Mouse (Mus musculus): ENCODE measurements at regions not wholly inside any gene's neighbourhood (a gene's known extent, or its start where the extent isn't known, plus 50 kb on each side); places are given as distances from the start of the nearest gene placed in this dataset.

- H3K27ac ChIP-seq (ENCODE audit: insufficient read depth, low read depth, low read length): no peak overlapping the region
- DNase-seq: no peak
- WGBS: 33% methylated on average over 6 of the region's 6 CpGs
Observed at GRCm38 (mm10) chr2:79126996-79127741, 128.1 kb upstream of the Itga4 start.

GRCm38 (mm10) chr2:79127822-79128221 is 127.4 kb upstream of the Itga4 start:
- Histone ChIP-seq H3K4me3 (ENCODE audit: insufficient read depth, low read depth, low read length) (no peak overlapping the region), H3K4me1 (ENCODE audit: control insufficient read depth, insufficient read depth, low read length) (no peaks in the 10 kb centered on the region), H3K36me3 (ENCODE audit: control insufficient read depth, insufficient read depth, low read length) (no peaks in the 10 kb centered on the region), H3K27me3 (replicated peaks; ENCODE audit: control insufficient read depth, insufficient read depth, low read length) (no peaks in the 10 kb centered on the region), H3K27ac (ENCODE audit: insufficient read depth, low read depth, low read length) (no peak overlapping the region)
- TF ChIP-seq POLR2A (IDR thresholded peaks at IDR 0.05; ENCODE audit: low read depth, low read length): no peak
- TF ChIP-seq CTCF (conservative IDR thresholded peaks at IDR 0.05; ENCODE audit: insufficient read depth, insufficient read length, low read depth, low read length): no peak
- 96% methylated on average over 1 of the region's 1 CpGs for WGBS
- DNase-seq: no peak

More at GRCm38 (mm10) chr2:79126996-79127741, 128.1 kb upstream of the Itga4 start:
- no peaks in the 10 kb centered on the region for H3K4me1 ChIP-seq (ENCODE audit: control insufficient read depth, insufficient read depth, low read length)
- H3K4me3 ChIP-seq (ENCODE audit: insufficient read depth, low read depth, low read length): no peak overlapping the region
- no peaks in the 10 kb centered on the region for H3K36me3 ChIP-seq (ENCODE audit: control insufficient read depth, insufficient read depth, low read length)
- TF ChIP-seq POLR2A (IDR thresholded peaks at IDR 0.05; ENCODE audit: low read depth, low read length) (no peak), CTCF (conservative IDR thresholded peaks at IDR 0.05; ENCODE audit: insufficient read depth, insufficient read length, low read depth, low read length) (no peak)
- no peaks in the 10 kb centered on the region for H3K27me3 ChIP-seq (replicated peaks; ENCODE audit: control insufficient read depth, insufficient read depth, low read length)

- no peak overlapping the region for H3K4me3 ChIP-seq (ENCODE audit: insufficient read depth, low read depth, low read length)
- no peaks in the 10 kb centered on the region for H3K4me1 ChIP-seq (ENCODE audit: control insufficient read depth, insufficient read depth, low read length)
- H3K27me3 ChIP-seq (replicated peaks; ENCODE audit: control insufficient read depth, insufficient read depth, low read length): no peaks in the 10 kb centered on the region; the same call in 1 of the 2 replicates
- H3K36me3 ChIP-seq (ENCODE audit: control insufficient read depth, insufficient read depth, low read length): no peaks in the 10 kb centered on the region
- WGBS: 93% methylated on average over 7 of the region's 7 CpGs
- DNase-seq: no peak
- no peak overlapping the region for H3K27ac ChIP-seq (ENCODE audit: insufficient read depth, low read depth, low read length)
- TF ChIP-seq CTCF (conservative IDR thresholded peaks at IDR 0.05; ENCODE audit: insufficient read depth, insufficient read length, low read depth, low read length) (no peak), POLR2A (IDR thresholded peaks at IDR 0.05; ENCODE audit: low read depth, low read length) (no peak)
Observed at GRCm38 (mm10) chr2:79130660-79131059, 124.6 kb upstream of the Itga4 start.

- 72% methylated on average over 2 of the region's 2 CpGs for WGBS
- no peak for TF ChIP-seq POLR2A (IDR thresholded peaks at IDR 0.05; ENCODE audit: low read depth, low read length)
- no peak for TF ChIP-seq CTCF (conservative IDR thresholded peaks at IDR 0.05; ENCODE audit: insufficient read depth, insufficient read length, low read depth, low read length)
- Histone ChIP-seq H3K27ac (ENCODE audit: insufficient read depth, low read depth, low read length) (no peak overlapping the region), H3K27me3 (replicated peaks; ENCODE audit: control insufficient read depth, insufficient read depth, low read length) (no peaks in the 10 kb centered on the region; the same call in 1 of the 2 replicates), H3K4me3 (ENCODE audit: insufficient read depth, low read depth, low read length) (no peak overlapping the region), H3K36me3 (ENCODE audit: control insufficient read depth, insufficient read depth, low read length) (no peaks in the 10 kb centered on the region), H3K4me1 (ENCODE audit: control insufficient read depth, insufficient read depth, low read length) (no peaks in the 10 kb centered on the region)
- no peak for DNase-seq
Observed at GRCm38 (mm10) chr2:79131235-79131634, 124.0 kb upstream of the Itga4 start.

GRCm38 (mm10) chr2:79131743-79132517 is 123.3 kb upstream of the Itga4 start:
- no peaks in the 10 kb centered on the region; the same call in 1 of the 2 replicates for H3K27me3 ChIP-seq (replicated peaks; ENCODE audit: control insufficient read depth, insufficient read depth, low read length)
- no peaks in the 10 kb centered on the region for H3K36me3 ChIP-seq (ENCODE audit: control insufficient read depth, insufficient read depth, low read length)
- WGBS: 33% methylated on average over 5 of the region's 5 CpGs
- H3K4me3 ChIP-seq (ENCODE audit: insufficient read depth, low read depth, low read length): no peak overlapping the region
- no peak overlapping the region for H3K27ac ChIP-seq (ENCODE audit: insufficient read depth, low read depth, low read length)
- no peak for TF ChIP-seq POLR2A (IDR thresholded peaks at IDR 0.05; ENCODE audit: low read depth, low read length)
- TF ChIP-seq CTCF (conservative IDR thresholded peaks at IDR 0.05; ENCODE audit: insufficient read depth, insufficient read length, low read depth, low read length): no peak
- DNase-seq: no peak
- no peaks in the 10 kb centered on the region for H3K4me1 ChIP-seq (ENCODE audit: control insufficient read depth, insufficient read depth, low read length)

GRCm38 (mm10) chr2:79132518-79132845 is 122.7 kb upstream of the Itga4 start:
- H3K4me1 ChIP-seq (ENCODE audit: control insufficient read depth, insufficient read depth, low read length): no peaks in the 10 kb centered on the region
- no peak overlapping the region for H3K27ac ChIP-seq (ENCODE audit: insufficient read depth, low read depth, low read length)
- WGBS: 74% methylated on average over 3 of the region's 3 CpGs
- no peak overlapping the region for H3K4me3 ChIP-seq (ENCODE audit: insufficient read depth, low read depth, low read length)
- H3K27me3 ChIP-seq (replicated peaks; ENCODE audit: control insufficient read depth, insufficient read depth, low read length): no peaks in the 10 kb centered on the region; the same call in 1 of the 2 replicates
- no peaks in the 10 kb centered on the region for H3K36me3 ChIP-seq (ENCODE audit: control insufficient read depth, insufficient read depth, low read length)
- no peak for TF ChIP-seq POLR2A (IDR thresholded peaks at IDR 0.05; ENCODE audit: low read depth, low read length)
- no peak for TF ChIP-seq CTCF (conservative IDR thresholded peaks at IDR 0.05; ENCODE audit: insufficient read depth, insufficient read length, low read depth, low read length)
- no peak for DNase-seq

- 76% methylated on average over 5 of the region's 5 CpGs for WGBS
- H3K27me3 ChIP-seq (replicated peaks; ENCODE audit: control insufficient read depth, insufficient read depth, low read length): no peaks in the 10 kb centered on the region; the same call in 1 of the 2 replicates
Observed at GRCm38 (mm10) chr2:79134281-79134680, 120.9 kb upstream of the Itga4 start.

More at GRCm38 (mm10) chr2:79134281-79134680, 120.9 kb upstream of the Itga4 start:
- DNase-seq: no peak
- H3K36me3 ChIP-seq (ENCODE audit: control insufficient read depth, insufficient read depth, low read length): no peaks in the 10 kb centered on the region
- no peak overlapping the region for H3K4me3 ChIP-seq (ENCODE audit: insufficient read depth, low read depth, low read length)
- no peak for TF ChIP-seq POLR2A (IDR thresholded peaks at IDR 0.05; ENCODE audit: low read depth, low read length)
- TF ChIP-seq CTCF (conservative IDR thresholded peaks at IDR 0.05; ENCODE audit: insufficient read depth, insufficient read length, low read depth, low read length): no peak
- no peaks in the 10 kb centered on the region for H3K4me1 ChIP-seq (ENCODE audit: control insufficient read depth, insufficient read depth, low read length)
- H3K27ac ChIP-seq (ENCODE audit: insufficient read depth, low read depth, low read length): no peak overlapping the region

Data from kidney, adult 2 months (tissue).